Mouse (Mus musculus) heart, embryonic 11.5 days (tissue): ENCODE data around the gene Prkra. TPM values are rescaled to one million over a fixed set of nuclear protein-coding genes. Genes with fewer than 3 reads are reported as not detected.

Source experiments
- ATAC-seq: fragments of 200-750 bp; cut with Nextera tagmentation; replicated peaks from 2 replicates; pipeline ENCODE4 v1.8.0; 2017; ENCODE audit warnings: moderate library complexity; ENCODE audit not compliant: insufficient number of reproducible peaks, low FRiP score, low TSS enrichment
- H3K27ac ChIP-seq: fragments of 300-500 bp; sonication (generic); 2 replicates; pipeline ENCODE4 v1.5.1; 2014; ENCODE audit warnings: mild to moderate bottlenecking, low read depth, low read length
- H3K27me3 ChIP-seq: fragments of 300-500 bp; sonication (generic); 2 replicates; pipeline ENCODE4 v1.6.1; 2014; ENCODE audit warnings: mild to moderate bottlenecking, low read length, mixed read lengths; ENCODE audit not compliant: control insufficient read depth, insufficient read depth
- H3K36me3 ChIP-seq: fragments of 300-500 bp; sonication (generic); 2 replicates; pipeline ENCODE4 v1.6.1; 2014; ENCODE audit warnings: mild to moderate bottlenecking, low read length, moderate library complexity, mixed read lengths; ENCODE audit not compliant: control insufficient read depth, insufficient read depth
- H3K4me1 ChIP-seq: fragments of 300-500 bp; sonication (generic); 2 replicates; pipeline ENCODE4 v1.6.1; 2014; ENCODE audit warnings: low read length; ENCODE audit not compliant: control insufficient read depth, insufficient read depth
- H3K4me2 ChIP-seq: fragments of 300-500 bp; sonication (generic); 2 replicates; pipeline ENCODE4 v1.6.1; 2014; ENCODE audit warnings: mild to moderate bottlenecking, moderate library complexity
- H3K4me3 ChIP-seq: fragments of 300-500 bp; sonication (generic); 2 replicates; pipeline ENCODE4 v1.5.1; 2014; ENCODE audit warnings: low read depth, low read length
- H3K9ac ChIP-seq: fragments of 300-500 bp; sonication (generic); 2 replicates; pipeline ENCODE4 v1.6.1; 2014; ENCODE audit warnings: mild to moderate bottlenecking, low read depth, low read length, moderate library complexity
- H3K9me3 ChIP-seq: fragments of 300-500 bp; sonication (generic); replicated peaks from 2 replicates; pipeline ENCODE4 v1.6.1; 2016; ENCODE audit warnings: low read length; ENCODE audit not compliant: control insufficient read depth
- WGBS: fragments of 180-500 bp; shearing (Covaris S2); extraction: QIAGEN DNeasy Blood & Tissue Kit; methylation state at CpG from one replicate; pipeline ENCODE4 v1.1.7; 2014; ENCODE audit not compliant: insufficient replicate concordance; 5-methylcytosine and 5-hydroxymethylcytosine counted together
- polyA plus RNA-seq: library from polyadenylated mRNA; unstranded; fragments of >200 nt; fragmentation: Nextera tagmentation; extraction: Ambion mirVana; gene quantifications from 2 replicates; pipeline ENCODE4 v1.2.1, GENCODE M21; 2014

The Prkra gene
- polyA plus RNA-seq, 1 experiment from 2014 or later, result 42.0 TPM

DNA sequence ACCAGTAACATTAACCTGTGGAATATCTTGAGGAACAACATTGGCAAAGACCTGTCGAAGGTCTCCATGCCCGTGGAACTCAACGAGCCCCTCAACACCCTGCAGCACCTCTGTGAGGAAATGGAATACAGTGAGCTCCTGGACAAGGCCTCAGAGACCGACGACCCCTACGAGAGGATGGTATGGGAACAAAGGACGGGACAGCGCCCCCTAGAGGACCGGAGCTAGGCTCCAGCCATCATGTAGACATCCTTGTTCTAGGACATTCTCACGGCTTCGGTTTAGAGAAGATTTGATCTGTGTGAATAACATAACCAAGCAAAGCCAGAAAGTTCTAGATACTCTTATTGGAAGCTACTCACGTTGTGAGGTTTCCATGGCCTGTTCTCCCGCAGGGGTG, 62.7 kb downstream of the Prkra start:
- Histone ChIP-seq H3K9ac (no peak overlapping the region), H3K27me3 (no peaks in the 10 kb centered on the region), H3K4me1 (no peaks in the 10 kb centered on the region), H3K4me3 (no peak overlapping the region), H3K4me2 (no peak overlapping the region), H3K27ac (no peak overlapping the region), H3K9me3 (no peaks in the 10 kb centered on the region), H3K36me3 (0 out of 2 replicates have a peak, but pooled peaks cover 3% of the 10 kb centered on the region)
- 87% methylated on average over 13 of the region's 13 CpGs for WGBS
- ATAC-seq, result no peak

Other genes starting within 250 kb of the Prkra start
- 5.9 TPM in 2 replicates for gene Osbpl6, start 241.5 kb downstream of the Prkra start, polyA plus RNA-seq
- 0.19 TPM in 1 of 2 replicates, not detected in the other for gene Pjvk, start 461 bp upstream of the Prkra start, polyA plus RNA-seq
- gene Fkbp7, start 25.1 kb upstream of the Prkra start, polyA plus RNA-seq, result 56.5 and 60.8 TPM in 2 replicates
- gene Plekha3, start 27.3 kb upstream of the Prkra start, polyA plus RNA-seq, result 9.9 and 11.5 TPM in 2 replicates